Mouse (Mus musculus): ENCODE measurements around the gene S100a3. TPM values are rescaled to one million over a fixed set of nuclear protein-coding genes. Genes with fewer than 3 reads are reported as not detected.
A peak's percentile ranks its signal among the peaks of the same experiment; 100 is the strongest.

The S100a3 gene
- total and polyA plus RNA-seq, 3 experiments = 0.03 to 0.04 TPM; not detected in 1

DNA sequence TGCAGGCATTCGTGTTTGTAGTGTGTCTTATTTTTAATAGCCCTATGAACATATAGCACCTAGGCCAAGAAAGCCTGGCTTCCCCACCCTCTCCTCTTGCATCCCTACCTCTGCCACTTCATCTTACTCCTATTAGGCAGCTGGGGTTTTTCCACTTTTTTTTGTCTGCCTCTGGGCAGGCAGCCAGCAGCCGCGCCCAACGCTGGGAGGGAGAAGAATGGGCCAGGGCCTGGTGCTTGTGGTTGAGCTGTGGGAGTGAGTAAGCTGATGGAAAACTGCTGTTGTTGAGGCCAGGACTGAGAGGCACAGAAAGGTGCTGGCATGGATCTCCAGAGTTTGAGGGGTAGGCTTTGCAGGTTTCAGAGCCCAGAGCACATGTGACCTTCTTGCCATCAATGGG is 44.0 kb downstream of the S100a3 start:
- TF ChIP-seq TBP (IDR thresholded peaks at IDR 0.05; ENCODE audit: low read depth, low read length) (peak; percentile 56; the same call in 1 of the 2 replicates), ETS1 (IDR thresholded peaks at IDR 0.05; ENCODE audit: low read depth, low read length) (peak; percentile 73), USF2 (IDR thresholded peaks at IDR 0.05; ENCODE audit: borderline replicate concordance in 1 of 2, insufficient read depth in 1 of 2, low read depth in 1 of 2, low read length in 2 of 2) (no peak), TCF12 (IDR thresholded peaks at IDR 0.05; ENCODE audit: low read depth, low read length) (peak; percentile 51; the same call in 1 of the 2 replicates), NRF1 (IDR thresholded peaks at IDR 0.05; ENCODE audit: insufficient read depth, low read depth, low read length, poor library complexity, severe bottlenecking) (no peak), SIN3A (IDR thresholded peaks at IDR 0.05; ENCODE audit: low read length) (peak; percentile 42; the same call in 1 of the 2 replicates), RCOR1 (IDR thresholded peaks at IDR 0.05; ENCODE audit: low read depth, low read length) (peak; percentile 65; the same call in 1 of the 2 replicates), ZNF384 (IDR thresholded peaks at IDR 0.05; ENCODE audit: low read depth, low read length) (peak; percentile 94), ELF1 (IDR thresholded peaks at IDR 0.05; ENCODE audit: low read depth, low read length) (no peak), ZMIZ1 (IDR thresholded peaks at IDR 0.05; ENCODE audit: low read depth, low read length) (no peak), MAX (IDR thresholded peaks at IDR 0.05; ENCODE audit: low read length) (peak; percentile 41; the same call in 1 of the 2 replicates), EP300 (IDR thresholded peaks at IDR 0.05; ENCODE audit: low read depth in 1 of 2, low read length in 2 of 2) (peak in 1 of 2 experiments; percentile 58), MYC (IDR thresholded peaks at IDR 0.05; ENCODE audit: low read depth, low read length) (0 out of 2 replicates have a peak, but pooled peaks have one; percentile 34)
- no peaks in the 10 kb centered on the region for H3K79me2 ChIP-seq (ENCODE audit: control insufficient read depth, insufficient read depth, low read length, poor library complexity)
- no peaks in the 10 kb centered on the region for H3K9me3 ChIP-seq (replicated peaks; ENCODE audit: insufficient read depth, low read length)
- H3K4me3 ChIP-seq (ENCODE audit: control insufficient read depth in 1 of 2, insufficient read depth in 1 of 2, low read depth in 2 of 2, low read length in 2 of 2) = no peak overlapping the region
- H3K27ac ChIP-seq (ENCODE audit: control insufficient read depth, low read depth, low read length) = peak overlapping the region; percentile 56
- H3K27me3 ChIP-seq (ENCODE audit: control insufficient read depth in 1 of 2, insufficient read depth in 2 of 2, low read length in 2 of 2) = no peaks in the 10 kb centered on the region
- peaks cover 0 to 19% of the 10 kb centered on the region in 2 experiments; a peak in 2 of 4 replicates for H3K36me3 ChIP-seq (ENCODE audit: control insufficient read depth in 1 of 2, insufficient read depth in 2 of 2, low read length in 2 of 2)
- DNase-seq (ENCODE audit: low read depth, low spot score) = peak; percentile 91
- H3K4me1 ChIP-seq (ENCODE audit: control insufficient read depth in 1 of 2, insufficient read depth in 2 of 2, low read length in 2 of 2) = peaks cover 8 to 31% of the 10 kb centered on the region in 2 experiments
- H3K9ac ChIP-seq (ENCODE audit: control insufficient read depth, low read depth, low read length, poor library complexity, severe bottlenecking) = peak overlapping the region; percentile 6

DNA sequence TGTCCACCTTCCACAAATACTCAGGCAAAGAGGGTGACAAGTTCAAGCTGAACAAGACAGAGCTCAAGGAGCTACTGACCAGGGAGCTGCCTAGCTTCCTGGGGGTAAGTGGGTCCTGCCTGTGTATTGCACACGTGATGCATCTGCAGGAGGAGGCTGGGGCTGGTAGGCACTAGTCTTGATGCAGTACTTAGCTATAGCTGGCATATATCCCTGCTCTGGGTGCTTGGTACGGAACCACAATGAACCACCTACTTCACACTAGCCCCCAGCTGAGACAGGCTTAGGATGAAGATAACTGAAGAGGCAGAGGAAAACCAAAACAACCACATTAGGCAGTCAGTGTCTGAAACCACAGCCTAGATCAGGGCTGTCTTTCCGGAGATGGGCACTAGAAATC is 44.7 kb downstream of the S100a3 start:
- Histone ChIP-seq H3K9me3 (replicated peaks; ENCODE audit: insufficient read depth, low read length) (no peaks in the 10 kb centered on the region), H3K4me1 (ENCODE audit: control insufficient read depth in 1 of 2, insufficient read depth in 2 of 2, low read length in 2 of 2) (peaks cover 8 to 31% of the 10 kb centered on the region in 2 experiments), H3K27me3 (ENCODE audit: control insufficient read depth in 1 of 2, insufficient read depth in 2 of 2, low read length in 2 of 2) (no peaks in the 10 kb centered on the region), H3K79me2 (ENCODE audit: control insufficient read depth, insufficient read depth, low read length, poor library complexity) (no peaks in the 10 kb centered on the region), H3K9ac (ENCODE audit: control insufficient read depth, low read depth, low read length, poor library complexity, severe bottlenecking) (peak overlapping the region; percentile 6; the same call in 1 of the 2 replicates), H3K4me3 (ENCODE audit: control insufficient read depth in 1 of 2, insufficient read depth in 1 of 2, low read depth in 2 of 2, low read length in 2 of 2) (no peak overlapping the region), H3K27ac (ENCODE audit: control insufficient read depth, low read depth, low read length) (peak overlapping the region; percentile 56), H3K36me3 (ENCODE audit: control insufficient read depth in 1 of 2, insufficient read depth in 2 of 2, low read length in 2 of 2) (peaks cover 0 to 19% of the 10 kb centered on the region in 2 experiments; a peak in 2 of 4 replicates)
- peak; percentile 32 for DNase-seq (ENCODE audit: low read depth, low spot score)
- TF ChIP-seq GATA1 (IDR thresholded peaks at IDR 0.05; ENCODE audit: low read depth, low read length) (peak; percentile 32; the same call in 1 of the 2 replicates), ETS1 (IDR thresholded peaks at IDR 0.05; ENCODE audit: low read depth, low read length) (0 out of 2 replicates have a peak, but pooled peaks have one; percentile 25), ZMIZ1 (IDR thresholded peaks at IDR 0.05; ENCODE audit: low read depth, low read length) (no peak), USF1 (IDR thresholded peaks at IDR 0.05; ENCODE audit: low read depth, low read length) (peak; percentile 55)
